Mouse (Mus musculus) heart, postnatal 0 days (tissue): ENCODE data around the gene Paqr9.

Experiments
- CTCF ChIP-seq: IDR thresholded peaks from 2 replicates; pipeline ENCODE4 v1.5.1; 2016; ENCODE audit warnings: antibody characterized with exemption, control low read depth, low read depth
- EP300 ChIP-seq: IDR thresholded peaks from 2 replicates; pipeline ENCODE4 v1.6.1; 2016; ENCODE audit warnings: antibody characterized with exemption, low read depth

DNA sequence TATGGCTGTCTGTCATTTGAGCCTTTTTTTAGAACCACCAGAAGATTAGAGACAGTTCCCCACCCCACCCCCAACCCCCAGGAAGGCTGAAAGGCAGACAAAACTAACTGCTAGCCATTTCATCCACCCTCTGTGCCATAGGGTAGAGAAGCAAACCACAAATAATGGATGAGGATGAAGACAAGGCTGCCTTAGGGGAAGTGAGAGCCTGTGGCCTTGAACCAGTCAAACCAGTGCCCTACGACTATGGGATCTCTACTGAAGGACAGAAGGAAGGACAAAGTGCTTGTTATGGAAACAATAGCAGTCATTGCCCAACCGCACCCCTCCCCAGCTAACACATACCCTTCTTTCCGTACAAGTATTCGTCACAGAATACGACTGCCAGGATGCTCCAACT is 9.8 kb downstream of the Paqr9 start:
- TF ChIP-seq CTCF (no peak), EP300 (no peak)
